Mouse (Mus musculus): ENCODE results near the gene Trim66. TPM values are rescaled to one million over a fixed set of nuclear protein-coding genes. Genes with fewer than 3 reads are reported as not detected.

The Trim66 gene
- 1 to 10 TPM; 3.1 TPM for total RNA-seq (2021)

DNA sequence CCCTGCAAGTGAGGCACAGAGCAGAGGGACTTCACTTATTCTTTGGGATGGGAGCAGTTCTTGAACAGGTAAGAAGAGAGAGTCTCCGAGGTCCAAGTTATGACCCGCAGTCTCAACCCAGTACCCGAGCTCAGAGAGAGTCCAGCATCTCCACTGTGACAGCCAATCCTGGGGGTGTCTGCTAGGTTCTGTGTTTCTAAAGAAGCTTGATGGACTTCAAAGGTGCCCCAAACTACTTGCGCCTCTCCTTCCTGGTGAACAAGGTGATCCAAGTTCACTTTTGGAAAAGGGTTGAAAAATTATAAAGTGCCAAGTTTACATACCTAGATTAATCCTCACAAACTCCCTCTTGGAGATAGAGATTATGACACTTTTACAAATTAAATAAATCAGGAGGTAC is at the start of gene Trim66:
Gene Trim66, minus strand, starts transcription at position 101 of the 400 bp plus-strand sequence.
- intact Hi-C loops (cut with DNase I) = no loop called here
- DNase-seq = no peak

GRCm38 (mm10) chr7:109546726-109547125 is 38.8 kb upstream of the Trim66 start:
- DNase-seq = no peak
- intact Hi-C loops (cut with DNase I) = no loop called here

DNA sequence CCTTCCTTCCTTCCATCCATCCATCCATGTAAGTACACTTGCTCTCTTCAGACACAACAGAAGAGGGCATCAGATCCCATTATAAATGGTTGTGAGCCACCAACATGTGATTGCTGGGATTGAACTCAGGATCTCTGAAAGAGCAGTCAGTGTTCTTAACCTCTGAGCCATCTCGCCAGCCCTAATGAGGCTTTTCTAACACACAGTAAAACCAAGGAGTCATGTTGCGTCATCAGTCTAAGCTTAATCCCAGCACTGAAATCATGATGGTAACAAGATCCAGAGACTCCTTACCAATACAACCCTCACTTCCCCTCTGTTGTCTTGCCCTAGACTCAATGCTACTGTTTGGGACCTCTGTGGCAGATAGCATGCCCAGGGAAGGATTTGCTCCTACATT is 38.3 kb upstream of the Trim66 start:
- intact Hi-C loops (cut with DNase I) = no loop called here

GRCm38 (mm10) chr7:109545255-109545993 is 37.5 kb upstream of the Trim66 start:
- intact Hi-C loops (cut with DNase I) = no loop called here
- no peak for DNase-seq

More for the DNA sequence above, 38.3 kb upstream of the Trim66 start:
- no peak for DNase-seq

- intact Hi-C loops (cut with DNase I) = no loop called here
- no peak for DNase-seq
Observed at GRCm38 (mm10) chr7:109544792-109545191, 36.9 kb upstream of the Trim66 start.

DNA sequence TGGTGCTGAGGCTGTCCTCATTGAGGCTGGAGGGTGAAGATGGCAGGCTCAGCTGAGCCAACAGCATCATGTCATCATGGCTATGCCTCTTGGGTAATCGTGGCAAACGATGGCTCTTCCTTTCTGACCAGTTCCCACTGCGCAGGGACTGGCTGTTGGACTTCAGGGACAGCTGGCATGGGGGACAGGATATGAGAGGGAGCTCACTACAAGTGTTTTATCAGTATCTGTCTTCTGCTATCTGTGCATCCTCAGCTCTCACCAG is 34.4 kb upstream of the Trim66 start:
- intact Hi-C loops (cut with DNase I) = no loop called here
- no peak for DNase-seq

DNA sequence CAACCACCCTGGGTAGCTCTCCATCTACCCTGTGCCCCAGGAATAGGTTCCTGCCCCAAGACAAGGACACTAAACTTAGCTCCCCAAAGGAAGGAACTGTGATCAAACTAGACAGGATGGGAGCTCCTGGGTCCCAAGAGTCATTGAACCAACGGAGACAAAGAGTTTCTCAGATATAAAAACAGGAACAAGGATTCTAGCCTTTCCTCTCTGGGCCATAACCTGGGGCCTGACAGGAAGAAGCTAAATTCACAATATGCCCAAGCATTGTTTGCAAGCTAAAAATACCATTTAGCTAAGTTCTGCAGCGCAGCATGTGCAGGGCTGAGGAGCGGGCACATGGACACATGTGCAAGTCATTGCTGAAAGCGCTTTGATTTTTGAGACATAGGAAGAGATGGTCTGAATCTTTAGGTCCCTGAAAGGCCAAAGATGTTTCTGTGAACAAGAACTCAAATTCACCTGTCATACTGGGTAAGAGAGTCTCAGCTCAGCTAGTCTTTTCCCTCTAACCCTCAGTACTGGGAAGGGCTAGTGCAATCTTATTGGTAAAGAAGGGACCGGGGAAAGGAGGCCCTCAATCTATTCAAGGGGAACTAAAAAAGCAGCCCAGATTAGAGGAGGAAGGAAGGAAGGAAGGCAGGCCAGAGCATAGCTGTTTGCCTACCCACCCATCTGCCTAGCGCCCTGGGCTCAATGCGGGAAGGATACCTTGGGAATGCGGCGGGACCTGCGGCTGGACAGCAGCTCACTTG is 33.9 kb upstream of the Trim66 start:
- no peak for DNase-seq
- intact Hi-C loops (cut with DNase I) = no loop called here

DNA sequence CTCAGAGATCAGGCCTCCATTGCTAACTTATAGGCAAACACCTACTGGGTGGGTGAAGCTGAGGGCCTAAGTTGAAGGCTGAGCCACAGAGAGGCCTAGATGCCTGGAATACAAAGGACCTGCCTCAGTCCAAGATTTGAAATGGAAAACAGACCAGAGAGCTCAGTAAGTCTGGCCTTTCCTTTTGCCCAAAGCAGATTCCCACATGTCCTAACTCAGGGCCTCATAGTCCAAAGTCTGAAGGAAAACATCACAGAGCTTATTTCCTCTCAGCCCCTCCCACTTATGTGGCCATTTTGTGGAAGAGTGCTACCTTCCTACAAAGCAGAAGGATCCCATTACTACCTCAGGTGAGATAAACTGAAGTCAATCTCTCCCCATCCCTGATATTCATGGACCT is 33.0 kb upstream of the Trim66 start:
- no peak for DNase-seq
- intact Hi-C loops (cut with DNase I) = no loop called here

DNA sequence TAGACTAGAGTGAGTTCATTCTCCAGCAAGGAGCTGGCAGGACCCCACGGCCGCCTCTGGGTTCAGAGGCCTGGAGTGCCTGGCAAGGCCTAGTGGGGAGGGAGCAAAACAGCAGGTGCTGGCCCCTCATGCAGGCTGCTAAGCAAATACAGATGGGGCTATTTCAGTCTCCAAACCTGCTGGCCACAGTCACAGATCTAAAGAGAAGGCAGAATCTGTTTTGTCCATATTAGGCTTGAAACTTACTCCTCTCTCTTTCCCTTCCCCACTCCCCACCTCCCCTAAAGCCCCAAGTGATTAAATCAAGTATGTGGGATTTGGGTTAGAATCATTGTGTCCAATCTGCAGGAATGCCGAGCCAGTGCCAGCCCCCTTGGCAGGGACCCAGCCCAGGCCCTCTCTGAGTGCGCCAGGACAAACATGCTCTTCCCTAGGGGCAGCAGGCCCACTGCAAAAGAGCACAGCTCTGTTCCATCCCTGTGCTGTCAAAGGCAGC is 28.6 kb upstream of the Trim66 start:
- DNase-seq = peak; percentile 91
- intact Hi-C loops (cut with DNase I) = no loop called here

GRCm38 (mm10) chr7:109534921-109535320 is 27.0 kb upstream of the Trim66 start:
- DNase-seq = no peak
- intact Hi-C loops (cut with DNase I) = no loop called here

DNA sequence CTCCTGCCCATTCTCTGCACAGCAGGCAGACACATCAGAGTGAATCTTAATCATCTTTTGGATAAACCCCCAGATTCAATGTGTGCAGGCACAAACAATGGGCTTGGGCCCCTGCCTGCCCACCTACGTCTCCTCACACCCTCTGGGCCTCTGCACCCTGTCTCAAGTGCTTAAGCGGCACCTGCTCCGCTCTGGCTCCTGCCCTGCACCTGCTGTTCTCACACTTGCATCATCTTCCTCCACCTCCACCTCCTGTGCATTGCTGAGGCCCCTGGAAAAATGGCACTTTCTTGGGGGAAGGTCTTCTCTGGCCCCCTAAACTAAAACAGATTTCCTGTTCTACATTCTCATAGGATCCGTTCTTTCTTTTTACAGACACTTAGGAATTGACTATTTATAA is 26.0 kb upstream of the Trim66 start:
- intact Hi-C loops (cut with DNase I) = no loop called here
- DNase-seq = no peak

- intact Hi-C loops (cut with DNase I) = no loop called here
- DNase-seq = no peak
Observed at GRCm38 (mm10) chr7:109533129-109533528, 25.2 kb upstream of the Trim66 start.

GRCm38 (mm10) chr7:109532691-109533090 is 24.8 kb upstream of the Trim66 start:
- no peak for DNase-seq
- intact Hi-C loops (cut with DNase I) = no loop called here

DNA sequence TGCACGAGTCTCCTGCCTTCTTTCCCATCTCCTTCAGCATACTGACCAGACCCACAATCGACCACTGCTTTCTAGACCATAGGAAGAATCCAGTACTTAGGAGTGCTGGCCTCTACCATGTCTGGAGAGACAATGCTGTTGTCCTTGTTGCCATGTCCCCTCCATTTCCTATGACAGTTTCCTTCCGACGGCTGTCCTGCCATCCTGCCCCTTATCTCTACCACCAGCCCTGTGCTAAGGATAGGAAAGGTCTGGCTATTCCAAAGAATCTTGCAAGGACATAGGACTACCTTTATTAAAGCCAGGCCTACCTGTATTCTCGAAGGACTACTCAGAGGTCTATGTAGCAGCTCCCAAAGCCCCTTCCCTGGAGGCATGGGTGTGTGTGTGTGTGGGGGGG is 23.6 kb upstream of the Trim66 start:
- intact Hi-C loops (cut with DNase I) = no loop called here
- DNase-seq = no peak

DNA sequence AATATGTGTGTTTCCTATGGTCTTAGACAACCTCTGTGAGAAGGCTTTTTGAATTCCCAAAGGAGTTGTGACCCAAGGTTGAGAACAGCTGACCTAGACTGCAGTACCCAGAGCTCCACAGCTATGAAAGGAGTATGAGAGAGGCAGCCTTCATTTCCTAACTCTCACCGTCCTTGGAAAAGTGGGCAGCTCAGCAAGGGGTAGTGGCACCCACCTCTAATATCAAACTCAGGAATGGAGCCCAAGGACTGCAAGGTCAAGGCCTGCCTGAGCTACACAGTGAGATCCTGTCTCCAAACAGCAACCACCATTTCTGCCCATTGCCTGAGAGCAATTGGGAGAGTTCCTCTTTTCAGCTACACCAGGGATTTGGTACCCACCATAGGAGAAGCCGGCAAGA is 21.8 kb upstream of the Trim66 start:
- DNase-seq = no peak
- intact Hi-C loops (cut with DNase I) = loop anchor here (5.0 to 10.0 kb wide), 2 partner anchors 83 to 195 kb away; partner anchors contain the start of gene BC051019

DNA sequence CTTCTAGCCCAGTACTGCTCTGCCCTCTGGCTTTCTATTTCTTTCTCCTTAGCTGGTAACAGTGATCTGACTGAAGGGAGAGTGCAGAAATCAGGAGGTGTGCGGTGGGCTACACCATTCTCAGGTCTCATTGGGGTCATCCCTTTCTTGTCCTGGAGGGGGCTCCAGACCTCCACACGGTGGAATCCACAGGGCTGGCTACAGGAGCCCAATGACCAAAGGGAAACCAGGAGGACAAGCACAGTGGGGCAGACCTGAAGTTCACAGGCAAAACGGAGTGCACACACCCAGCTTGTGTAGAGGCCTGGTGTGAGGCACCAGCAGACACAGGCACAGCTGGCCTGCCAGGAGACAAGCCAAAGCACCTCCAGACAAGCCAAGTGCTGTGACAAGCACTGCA is 20.4 kb upstream of the Trim66 start:
- intact Hi-C loops (cut with DNase I) = loop anchor here (5.0 to 10.0 kb wide), 2 partner anchors 84 to 196 kb away; partner anchors contain the start of gene BC051019
- DNase-seq = peak; percentile 68

DNA sequence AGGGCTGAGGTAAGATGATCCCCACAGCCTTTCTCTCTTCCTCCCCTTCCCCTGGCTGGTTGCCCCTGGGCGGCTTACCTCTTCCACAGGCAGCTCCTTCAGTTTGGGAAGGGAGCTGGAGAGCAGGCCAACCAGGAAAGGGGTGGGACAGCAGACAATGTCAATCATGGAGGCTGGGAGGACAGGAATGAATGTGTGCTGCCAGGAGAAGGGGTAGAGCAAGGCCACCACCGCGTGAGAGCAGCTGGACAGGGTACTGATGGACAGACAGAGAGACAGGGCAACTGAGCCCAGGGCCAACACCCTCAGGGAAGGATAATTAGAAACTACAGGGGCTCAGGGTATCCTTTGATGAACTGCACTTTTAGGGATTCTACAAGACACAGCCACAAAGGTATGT is 19.6 kb upstream of the Trim66 start:
- no peak for DNase-seq
- intact Hi-C loops (cut with DNase I) = loop anchor here (5.0 to 10.0 kb wide), 2 partner anchors 85 to 197 kb away; partner anchors contain the start of gene BC051019

DNA sequence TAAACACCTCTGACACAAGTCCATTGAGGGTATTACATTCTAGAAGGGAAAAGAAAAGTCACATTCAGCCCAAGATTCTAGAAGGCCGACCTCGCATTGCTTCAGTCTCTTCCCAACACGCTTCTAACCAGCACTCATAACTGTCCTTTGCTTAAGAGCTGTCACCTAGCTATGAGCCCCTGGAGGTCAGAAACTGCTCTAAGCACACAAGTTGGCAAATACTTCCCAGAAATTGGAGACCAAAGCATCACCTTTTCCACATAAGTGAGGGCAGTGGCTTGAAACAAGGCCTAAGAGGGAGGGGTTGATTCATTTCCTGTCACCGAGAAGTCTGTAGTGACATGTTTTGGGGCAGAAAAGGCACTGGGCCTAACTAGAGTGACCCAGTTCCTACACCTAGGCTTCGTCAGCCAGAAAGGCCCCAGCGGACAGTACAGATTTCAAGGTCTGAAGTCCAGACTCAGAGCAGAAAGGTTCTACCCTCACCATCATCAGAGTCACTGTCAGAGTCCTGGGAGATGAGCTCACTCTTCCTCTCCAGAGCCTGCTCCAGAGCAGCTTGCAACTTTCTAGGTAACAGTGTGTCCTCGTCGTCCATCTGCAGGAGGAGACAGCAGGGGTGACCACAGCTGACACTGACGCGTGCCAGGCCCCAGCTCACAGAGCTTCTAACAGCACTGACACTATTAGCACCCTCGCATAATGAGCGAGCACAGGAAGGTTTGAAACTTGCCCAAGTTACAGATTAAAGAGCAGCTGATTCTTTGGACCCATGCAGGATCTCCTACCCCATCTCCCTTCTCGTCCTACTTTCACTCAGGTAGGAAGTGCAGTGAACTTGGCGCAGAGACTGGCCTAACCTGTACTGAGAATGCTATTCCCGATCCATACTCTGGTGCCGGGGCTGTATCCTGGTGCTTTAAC is 18.1 kb upstream of the Trim66 start:
- no peak for DNase-seq
- intact Hi-C loops (cut with DNase I) = loop anchor here (5.0 to 10.0 kb wide), 2 partner anchors 86 to 199 kb away; partner anchors contain the start of gene BC051019

DNA sequence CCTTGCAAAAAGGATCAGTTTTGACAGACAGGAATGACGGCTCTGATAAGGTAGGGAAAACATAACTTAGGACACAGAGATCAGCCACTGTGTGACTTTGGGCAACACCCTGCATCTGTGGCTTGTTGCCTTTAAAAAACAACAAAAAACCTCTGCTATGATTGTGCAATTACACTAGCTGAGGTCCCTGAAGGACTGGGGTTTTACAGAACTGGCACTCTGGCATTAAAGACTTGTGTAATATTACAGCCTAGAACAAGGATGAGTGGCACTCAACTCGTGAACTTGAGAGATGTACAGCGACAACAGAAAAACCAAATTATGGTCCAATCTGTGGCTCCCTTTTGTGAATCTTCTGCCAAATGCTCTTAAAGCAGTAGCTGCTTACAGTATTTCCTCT is 16.8 kb upstream of the Trim66 start:
- DNase-seq = no peak
- intact Hi-C loops (cut with DNase I) = loop anchor here (5.0 to 10.0 kb wide), 2 partner anchors 88 to 200 kb away; partner anchors contain the start of gene BC051019

- intact Hi-C loops (cut with DNase I) = loop anchor here (10.0 kb wide), 1 partner anchor 200 kb away; the partner anchor contains the start of gene BC051019
- no peak for DNase-seq
Observed at GRCm38 (mm10) chr7:109524442-109524744, 16.5 kb upstream of the Trim66 start.
